Mouse (Mus musculus): ENCODE results near the gene Pik3ip1.

GRCm38 (mm10) chr11:3366411-3366810, 36.2 kb downstream of the Pik3ip1 start:
- no peak for TF ChIP-seq CTCF (IDR thresholded peaks at IDR 0.05; ENCODE audit: borderline replicate concordance, extremely low read depth, insufficient read depth, insufficient read length)
- TF ChIP-seq POLR2A (IDR thresholded peaks at IDR 0.05; ENCODE audit: borderline replicate concordance, extremely low read depth, insufficient read depth, insufficient read length, poor library complexity, severe bottlenecking): no peak
